Mouse (Mus musculus) forebrain, embryonic 14.5 days (tissue): ENCODE results near the gene Chrm4. TPM values are rescaled to one million over a fixed set of nuclear protein-coding genes. Genes with fewer than 3 reads are reported as not detected.

Experiments used
- ATAC-seq: fragments of 200-750 bp; cut with Nextera tagmentation; 2 replicates; pipeline ENCODE4 v1.8.0; 2017; ENCODE audit warnings: mild to moderate bottlenecking, moderate library complexity
- DNase-seq: peaks from one replicate; pipeline ENCODE4 v3.0.0-alpha.2; 2015; ENCODE audit warnings: low spot score
- H3K27ac ChIP-seq: fragments of 300-500 bp; sonication (generic); 2 replicates; pipeline ENCODE4 v1.5.1; 2014; ENCODE audit warnings: low read depth, mild to moderate bottlenecking, control low read depth, low read length, moderate library complexity
- H3K27me3 ChIP-seq: fragments of 300-500 bp; sonication (generic); replicated peaks from 2 replicates; pipeline ENCODE4 v1.6.1; 2014; ENCODE audit warnings: low read length, control low read depth, mixed read lengths; ENCODE audit not compliant: control insufficient read depth, insufficient read depth
- H3K36me3 ChIP-seq: fragments of 300-500 bp; sonication (generic); 2 replicates; pipeline ENCODE4 v1.6.1; 2014; ENCODE audit warnings: low read length, control low read depth; ENCODE audit not compliant: control insufficient read depth, insufficient read depth
- H3K4me1 ChIP-seq: fragments of 300-500 bp; sonication (generic); 2 replicates; pipeline ENCODE4 v1.6.1; 2014; ENCODE audit warnings: antibody characterized with exemption, low read length, control low read depth; ENCODE audit not compliant: control insufficient read depth, insufficient read depth
- H3K4me2 ChIP-seq: fragments of 300-500 bp; sonication (generic); 2 replicates; pipeline ENCODE4 v1.6.1; 2014; ENCODE audit warnings: mild to moderate bottlenecking, control low read depth, low read length
- H3K4me3 ChIP-seq: fragments of 300-500 bp; sonication (generic); 2 replicates; pipeline ENCODE4 v1.5.1; 2014; ENCODE audit warnings: low read depth, low read length, control low read depth
- H3K9ac ChIP-seq: fragments of 300-500 bp; sonication (generic); 2 replicates; pipeline ENCODE4 v1.6.1; 2014; ENCODE audit warnings: mild to moderate bottlenecking, low read length, control low read depth, moderate library complexity
- H3K9me3 ChIP-seq: fragments of 300-500 bp; sonication (generic); replicated peaks from 2 replicates; pipeline ENCODE4 v1.6.1; 2016; ENCODE audit warnings: low read length, control low read depth, mixed read lengths; ENCODE audit not compliant: control insufficient read depth
- WGBS: fragments of 180-500 bp; shearing (Covaris S2); extraction: QIAGEN DNeasy Blood & Tissue Kit; methylation state at CpG from one replicate; pipeline ENCODE4 v1.1.7; 2014; 5-methylcytosine and 5-hydroxymethylcytosine counted together
- microRNA-seq: library from miRNA; unstranded; fragments of <30 nt; microRNA quantifications from one replicate; pipeline ENCODE4, GENCODE M21; 2016
- polyA plus RNA-seq: library from polyadenylated mRNA; unstranded; fragments of >200 nt; fragmentation: Nextera tagmentation; extraction: Ambion mirVana; gene quantifications from 2 replicates; pipeline ENCODE4 v1.2.1, GENCODE M21; 2014

Chrm4 gene
- polyA plus RNA-seq, 1 experiment from 2014 or later = 0.83 TPM

DNA sequence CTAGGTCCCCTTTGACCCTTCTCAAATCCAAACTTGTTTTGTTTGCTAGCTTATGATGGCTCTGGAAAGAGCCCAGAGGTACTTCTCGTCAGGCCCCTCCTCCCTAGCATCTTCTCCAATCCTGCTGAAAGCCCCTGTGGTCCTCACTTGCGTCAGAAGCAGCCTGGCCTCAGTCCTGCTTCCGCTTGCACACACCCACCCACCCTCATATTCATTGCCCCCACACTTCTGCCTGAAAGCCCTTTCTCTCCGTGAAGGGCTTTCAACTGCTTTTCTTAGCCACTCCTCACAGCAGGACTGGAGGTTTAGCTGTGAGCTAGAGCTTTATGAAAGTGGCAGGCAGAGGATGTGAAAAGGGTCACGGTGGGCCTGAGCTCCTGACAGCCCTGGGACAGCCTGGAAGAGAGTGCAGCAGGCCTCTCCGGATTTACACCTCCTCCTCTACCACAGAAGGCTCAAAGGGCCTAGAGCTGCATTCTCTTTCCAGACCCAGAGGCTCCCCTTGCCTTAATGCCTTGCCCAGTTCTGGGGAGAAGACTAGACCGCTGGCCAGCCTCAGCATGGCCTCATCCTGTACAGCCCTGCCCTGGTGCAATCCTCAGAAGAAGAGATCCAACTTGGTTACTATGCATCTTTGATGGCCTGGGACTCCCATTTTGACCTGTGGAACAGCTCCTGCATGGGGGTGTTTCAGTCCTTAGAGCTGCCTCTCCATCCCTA is 46.5 kb downstream of the Chrm4 start:
- peaks cover 30% of the 10 kb centered on the region for H3K27me3 ChIP-seq
- peaks cover 33% of the 10 kb centered on the region for H3K4me1 ChIP-seq
- no peak overlapping the region for H3K9ac ChIP-seq
- DNase-seq = no peak
- H3K4me3 ChIP-seq = no peak overlapping the region
- no peak overlapping the region for H3K4me2 ChIP-seq
- H3K27ac ChIP-seq = peak overlapping the region; percentile 14; the same call in 1 of the 2 replicates
- H3K36me3 ChIP-seq = no peaks in the 10 kb centered on the region
- 26% methylated on average over 7 of the region's 7 CpGs for WGBS
- H3K9me3 ChIP-seq = no peaks in the 10 kb centered on the region
- no peak for ATAC-seq

DNA sequence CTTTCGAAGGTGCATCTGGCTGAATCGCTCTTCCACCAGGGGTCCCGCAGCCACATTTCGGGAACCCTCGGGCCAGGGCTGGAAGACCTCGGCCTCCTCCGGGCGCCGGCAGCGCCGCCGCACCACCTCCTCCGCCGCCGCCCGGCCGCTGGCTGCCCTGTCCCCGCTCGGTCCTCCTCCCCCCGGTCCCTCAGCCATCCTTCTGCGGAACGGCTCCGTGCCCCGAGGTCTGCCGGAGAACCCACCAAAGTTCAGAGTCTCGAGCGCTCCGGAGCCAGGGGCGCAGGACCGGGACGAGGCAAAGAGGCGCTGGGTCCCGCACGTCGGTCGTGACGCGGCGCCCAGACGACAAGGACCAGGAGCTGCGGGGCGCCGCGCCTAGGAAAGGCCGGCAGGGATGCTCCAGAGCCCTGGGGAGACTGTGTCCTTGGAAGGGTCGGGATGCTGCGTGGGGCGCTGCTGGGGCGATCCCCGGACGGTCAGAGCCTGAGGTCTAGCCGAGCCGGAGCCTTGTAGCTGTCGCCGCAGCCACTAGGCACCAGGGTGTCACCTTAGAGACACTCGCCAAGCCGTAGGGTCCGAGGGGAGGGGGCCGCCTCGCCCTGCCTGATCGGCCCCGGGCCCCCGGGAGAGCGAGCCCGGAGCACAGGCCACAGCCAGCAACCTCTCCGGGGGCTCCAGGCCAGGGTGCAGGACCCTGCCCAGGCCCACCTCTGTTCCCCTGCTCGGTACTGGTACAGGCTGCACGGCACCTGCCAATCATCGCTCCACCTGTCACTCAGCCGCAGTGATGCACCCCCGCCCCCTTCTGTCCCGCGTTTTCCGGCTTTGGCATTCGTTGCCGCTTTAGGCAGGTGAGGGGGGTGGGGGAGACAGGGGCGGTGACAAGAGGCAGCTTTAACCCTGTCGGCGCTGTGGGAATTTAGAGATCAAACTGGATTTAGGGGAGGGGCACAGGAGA is 48.8 kb downstream of the Chrm4 start, which contains the start of gene Dgkz:
TSS of gene Dgkz (minus strand) at position 284 of the 961 bp plus-strand sequence.
- Histone ChIP-seq H3K9me3 (no peaks in the 10 kb centered on the region), H3K4me1 (peaks cover 40% of the 10 kb centered on the region), H3K36me3 (no peaks in the 10 kb centered on the region), H3K4me3 (peak within 1 kb of the TSS; percentile 38), H3K27me3 (peaks cover 30% of the 10 kb centered on the region), H3K4me2 (peak within 1 kb of the TSS; percentile 56), H3K27ac (no peak within 1 kb of the TSS), H3K9ac (peak within 1 kb of the TSS; percentile 54)
- DNase-seq (no peak), ATAC-seq (peak; percentile 37)
- under 1% methylated on average over 77 of the region's 79 CpGs for WGBS

DNA sequence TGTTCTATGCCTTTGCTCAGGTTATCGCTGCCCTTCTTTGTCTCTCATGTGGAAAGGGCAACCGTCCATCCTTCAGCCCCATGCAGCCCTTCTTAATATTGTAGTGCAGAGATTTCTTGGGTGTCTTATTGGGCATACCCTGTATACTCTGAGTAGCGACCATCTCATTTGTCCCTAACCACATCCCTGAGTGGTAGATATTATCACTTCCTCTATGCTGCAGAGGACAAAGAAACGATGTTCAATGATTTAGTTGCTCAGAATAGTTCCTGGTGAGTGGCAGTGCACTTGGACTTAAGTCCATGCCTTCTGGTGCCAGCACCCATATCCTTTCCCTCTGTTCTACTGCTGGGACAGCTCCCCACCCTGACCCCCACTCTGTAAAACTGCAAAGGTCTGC is 50.9 kb downstream of the Chrm4 start:
- H3K4me1 ChIP-seq = peaks cover 27% of the 10 kb centered on the region
- no peak overlapping the region for H3K9ac ChIP-seq
- H3K36me3 ChIP-seq = no peaks in the 10 kb centered on the region
- peaks cover 30% of the 10 kb centered on the region for H3K27me3 ChIP-seq
- no peak for DNase-seq
- no peak overlapping the region for H3K4me3 ChIP-seq
- 90% methylated on average over 4 of the region's 4 CpGs for WGBS
- H3K4me2 ChIP-seq = no peak overlapping the region
- peak overlapping the region; percentile 21; the same call in 1 of the 2 replicates for H3K27ac ChIP-seq
- no peaks in the 10 kb centered on the region for H3K9me3 ChIP-seq
- no peak for ATAC-seq

Small RNAs within 50 kb of the gene (microRNA-seq; reads per million reads assigned to microRNA genes)
- gene Mir6999 = not detected

Other genes starting within 250 kb of the Chrm4 start
- gene Atg13, start 216.7 kb upstream of the Chrm4 start, polyA plus RNA-seq = 40.4 and 43.3 TPM in 2 replicates
- gene Harbi1, start 216.4 kb upstream of the Chrm4 start, polyA plus RNA-seq = 11.8 and 13.5 TPM in 2 replicates
- 14.8 and 19.3 TPM in 2 replicates for gene Ambra1, start 197.1 kb upstream of the Chrm4 start, polyA plus RNA-seq
- 349 and 462 TPM in 2 replicates for gene Mdk, start 5.0 kb downstream of the Chrm4 start, polyA plus RNA-seq
- 0.20 and 0.30 TPM in 2 replicates for gene Gm9821, start 18.5 kb downstream of the Chrm4 start, polyA plus RNA-seq
- 26.7 and 29.1 TPM in 2 replicates for gene Dgkz, start 48.6 kb downstream of the Chrm4 start, polyA plus RNA-seq
- gene Creb3l1, start 97.3 kb downstream of the Chrm4 start, polyA plus RNA-seq = 0.80 and 1.3 TPM in 2 replicates
- gene Phf21a, start 165.9 kb downstream of the Chrm4 start, polyA plus RNA-seq = 37.5 and 39.2 TPM in 2 replicates